Mouse (Mus musculus) spleen, adult 2 months (tissue): Measurements from ENCODE around the gene Gm42906.

Experiments
- CTCF ChIP-seq: fragments of 200-500 bp; IDR thresholded peaks from 2 replicates; pipeline ENCODE4 v1.5.1; 2011; ENCODE audit warnings: mild to moderate bottlenecking, inconsistent platforms; ENCODE audit not compliant: insufficient read depth, insufficient read length, insufficient replicate concordance; ENCODE audit errors: extremely low read depth
- POLR2A ChIP-seq: fragments of 200-500 bp; IDR thresholded peaks from 2 replicates; pipeline ENCODE4 v1.6.1; 2011; ENCODE audit warnings: low read depth, low read length, inconsistent platforms

GRCm38 (mm10) chr5:151076917-151077316, 351.0 kb downstream of the Gm42906 start:
- no peak for TF ChIP-seq CTCF
- TF ChIP-seq POLR2A, result no peak
